Mouse (Mus musculus): Measurements from ENCODE around the gene ccdc198.
"Not testable (repeated sequence)": the region's sequence is repeated elsewhere in the genome, so short reads cannot be mapped to it uniquely, and the experiment has no call there.

Gene ccdc198

GRCm38 (mm10) chr14:49245126-49245714 lies at the start of gene ccdc198:
Gene ccdc198, minus strand, starts transcription at chr14:49245474.
- DNase-seq, result peak; percentile 76

- DNase-seq, result no peak
Observed at GRCm38 (mm10) chr14:49293802-49294449, 48.7 kb upstream of the ccdc198 start.

- DNase-seq, result no peak
Observed at GRCm38 (mm10) chr14:49290029-49290745, 44.9 kb upstream of the ccdc198 start.

- DNase-seq, result peak; percentile 11
Observed at GRCm38 (mm10) chr14:49283784-49284655, 38.7 kb upstream of the ccdc198 start.

- no peak for DNase-seq
Observed at GRCm38 (mm10) chr14:49278880-49279279, 33.6 kb upstream of the ccdc198 start.

GRCm38 (mm10) chr14:49278479-49278878 lies 33.2 kb upstream of the ccdc198 start:
- not testable (repeated sequence) for DNase-seq

- DNase-seq, result no peak
Observed at GRCm38 (mm10) chr14:49277642-49278041, 32.4 kb upstream of the ccdc198 start.

GRCm38 (mm10) chr14:49275376-49275775 lies 30.1 kb upstream of the ccdc198 start:
- no peak for DNase-seq

GRCm38 (mm10) chr14:49265286-49266002 lies 20.2 kb upstream of the ccdc198 start:
- no peak for DNase-seq

GRCm38 (mm10) chr14:49241522-49241921 lies 3.8 kb downstream of the ccdc198 start:
- DNase-seq, result no peak

- peak; percentile 50 for DNase-seq
Observed at GRCm38 (mm10) chr14:49238206-49238605, 7.1 kb downstream of the ccdc198 start.

GRCm38 (mm10) chr14:49234788-49235515 lies 10.3 kb downstream of the ccdc198 start:
- DNase-seq, result peak; percentile 38

- no peak for DNase-seq
Observed at GRCm38 (mm10) chr14:49231845-49232244, 13.4 kb downstream of the ccdc198 start.

GRCm38 (mm10) chr14:49226986-49227385 lies 18.3 kb downstream of the ccdc198 start:
- no peak for DNase-seq

- no peak for DNase-seq
Observed at GRCm38 (mm10) chr14:49226471-49226870, 18.8 kb downstream of the ccdc198 start.

GRCm38 (mm10) chr14:49221771-49222170 lies 23.5 kb downstream of the ccdc198 start:
- no peak for DNase-seq

- not testable (repeated sequence) for DNase-seq
Observed at GRCm38 (mm10) chr14:49219466-49220022, 25.7 kb downstream of the ccdc198 start.

- no peak for DNase-seq
Observed at GRCm38 (mm10) chr14:49218677-49219076, 26.6 kb downstream of the ccdc198 start.

GRCm38 (mm10) chr14:49210215-49210614 lies 35.1 kb downstream of the ccdc198 start:
- DNase-seq, result not testable (repeated sequence)

GRCm38 (mm10) chr14:49201073-49201778 lies 44.0 kb downstream of the ccdc198 start:
- DNase-seq, result no peak
